Mouse (Mus musculus) olfactory bulb, adult 2 months (tissue): ENCODE results near the gene Bco2.

Experiments
- CTCF ChIP-seq: fragments of 200-500 bp; IDR thresholded peaks from 2 replicates; pipeline ENCODE4 v1.5.1; 2012; ENCODE audit warnings: low read depth, mild to moderate bottlenecking, low read length, moderate library complexity; ENCODE audit not compliant: insufficient read depth
- POLR2A ChIP-seq: fragments of 200-500 bp; IDR thresholded peaks from 2 replicates; pipeline ENCODE4 v1.6.1; 2012; ENCODE audit warnings: mild to moderate bottlenecking, low read depth, low read length, moderate library complexity; ENCODE audit not compliant: insufficient read depth

- TF ChIP-seq CTCF = no peak
- TF ChIP-seq POLR2A = no peak
Measured at GRCm38 (mm10) chr9:50602055-50602845, 47.3 kb upstream of the Bco2 start.
